Mouse (Mus musculus): Measurements from ENCODE around the gene Pip5k1c.
A peak's percentile ranks its signal among the peaks of the same experiment; 100 is the strongest.

Gene Pip5k1c

GRCm38 (mm10) chr10:81349961-81350350, 57.2 kb downstream of the Pip5k1c start:
- DNase-seq (ENCODE audit: low read depth): no peak

- DNase-seq (ENCODE audit: low read depth): peak; percentile 98
Observed at GRCm38 (mm10) chr10:81350351-81351063, 57.7 kb downstream of the Pip5k1c start, which contains the start of gene Hmg20b. Gene Hmg20b, minus strand, starts transcription at chr10:81350480.

- DNase-seq (ENCODE audit: low read depth): peak; percentile 80
Observed at GRCm38 (mm10) chr10:81351678-81352291, 59.0 kb downstream of the Pip5k1c start.

GRCm38 (mm10) chr10:81354738-81355477, 62.1 kb downstream of the Pip5k1c start:
- DNase-seq (ENCODE audit: low read depth): no peak

- DNase-seq (ENCODE audit: low read depth): no peak
Observed at GRCm38 (mm10) chr10:81355533-81355932, 62.8 kb downstream of the Pip5k1c start.

GRCm38 (mm10) chr10:81356352-81356990, 63.7 kb downstream of the Pip5k1c start:
- no peak for DNase-seq (ENCODE audit: low read depth)

GRCm38 (mm10) chr10:81356991-81357844, 64.5 kb downstream of the Pip5k1c start, which contains the start of gene Mfsd12:
Gene Mfsd12, plus strand, starts transcription at chr10:81357491.
- DNase-seq (ENCODE audit: low read depth): peak; percentile 93

GRCm38 (mm10) chr10:81358209-81358608, 65.4 kb downstream of the Pip5k1c start:
- DNase-seq (ENCODE audit: low read depth): no peak

- no peak for DNase-seq (ENCODE audit: low read depth)
Observed at GRCm38 (mm10) chr10:81358841-81359240, 66.1 kb downstream of the Pip5k1c start.

GRCm38 (mm10) chr10:81360721-81361120, 68.0 kb downstream of the Pip5k1c start:
- DNase-seq (ENCODE audit: low read depth): no peak

GRCm38 (mm10) chr10:81362336-81362949, 69.7 kb downstream of the Pip5k1c start:
- DNase-seq (ENCODE audit: low read depth): no peak

GRCm38 (mm10) chr10:81363436-81364346, 70.9 kb downstream of the Pip5k1c start:
- no peak for DNase-seq (ENCODE audit: low read depth)

- no peak for DNase-seq (ENCODE audit: low read depth)
Observed at GRCm38 (mm10) chr10:81364666-81365065, 71.9 kb downstream of the Pip5k1c start.

- no peak for DNase-seq (ENCODE audit: low read depth)
Observed at GRCm38 (mm10) chr10:81365073-81365472, 72.3 kb downstream of the Pip5k1c start.

GRCm38 (mm10) chr10:81365672-81366476, 73.1 kb downstream of the Pip5k1c start, which contains the start of gene 4930404N11Rik:
Gene 4930404N11Rik, minus strand, starts transcription at chr10:81365816.
- DNase-seq (ENCODE audit: low read depth): no peak

GRCm38 (mm10) chr10:81366477-81367206, 73.9 kb downstream of the Pip5k1c start:
- no peak for DNase-seq (ENCODE audit: low read depth)

- no peak for DNase-seq (ENCODE audit: low read depth)
Observed at GRCm38 (mm10) chr10:81367207-81367495, 74.4 kb downstream of the Pip5k1c start.
